Mouse (Mus musculus) testis, adult 2 months (tissue): ENCODE measurements at regions not wholly inside any gene's neighbourhood (a gene's known extent, or its start where the extent isn't known, plus 50 kb on each side); places are given as distances from the start of the nearest gene placed in this dataset.
"Not testable (repeated sequence)": the region's sequence is repeated elsewhere in the genome, so short reads cannot be mapped to it uniquely, and the experiment has no call there.

Source experiments
- CTCF ChIP-seq: fragments of 200-500 bp; IDR thresholded peaks from 2 replicates; pipeline ENCODE4 v1.5.1; 2012; ENCODE audit warnings: low read depth, mild to moderate bottlenecking, inconsistent platforms, low read length, moderate library complexity; ENCODE audit not compliant: control insufficient read depth, insufficient read depth, insufficient replicate concordance
- POLR2A ChIP-seq: fragments of 200-500 bp; IDR thresholded peaks from 2 replicates; pipeline ENCODE4 v1.6.1; 2012; ENCODE audit warnings: low read depth, mild to moderate bottlenecking, inconsistent platforms, low read length, moderate library complexity; ENCODE audit not compliant: control insufficient read depth

DNA sequence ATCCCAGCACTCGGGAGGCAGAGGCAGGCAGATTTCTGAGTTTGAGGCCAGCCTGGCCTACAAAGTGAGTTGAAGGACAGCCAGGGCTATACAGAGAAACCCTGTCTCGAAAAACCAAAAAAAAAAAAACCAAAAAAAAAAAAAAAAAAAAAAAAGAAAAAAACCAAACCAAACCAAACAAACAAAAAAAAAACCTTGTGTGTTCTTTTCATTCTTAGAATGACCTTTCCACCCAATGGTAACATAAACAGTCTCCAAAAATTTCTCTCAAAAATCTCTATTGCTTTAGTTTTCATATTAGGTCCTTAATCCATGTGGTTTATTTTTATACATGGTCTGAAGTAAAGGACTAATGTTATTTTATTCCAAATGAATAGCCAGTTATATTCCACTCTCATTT lies 137.5 kb downstream of the Pmp22 start:
- TF ChIP-seq CTCF, POLR2A: not testable (repeated sequence)
